Mouse (Mus musculus) hematopoietic stem cell, adult 5-6 weeks (primary cell): ENCODE measurements around the gene Arfip1. TPM values are rescaled to one million over a fixed set of nuclear protein-coding genes. Genes with fewer than 3 reads are reported as not detected.

ENCODE experiments used
- ATAC-seq, 2 experiments: fragments of 125-278 bp in 1 of 2; replicated peaks in 1 of 2; 2 replicates each; pipeline ENCODE4 v1.8.0; 2016 to 2017; ENCODE audit warnings: inconsistent platforms in 2 of 2, mild to moderate bottlenecking in 2 of 2, moderate number of reproducible peaks in 2 of 2, low read depth in 1 of 2, moderate TSS enrichment in 1 of 2; ENCODE audit not compliant: low FRiP score in 2 of 2, poor library complexity in 2 of 2, severe bottlenecking in 2 of 2, insufficient read depth in 1 of 2, low TSS enrichment in 1 of 2
- total RNA-seq: library from RNA; stranded (forward); fragments of 172-1452, 232-1000 nt; gene quantifications from 2 replicates; pipeline ENCODE4 v1.2.3, GENCODE M21; 2017

The Arfip1 gene
- total RNA-seq, 1 experiment from 2014 or later, result 53.3 TPM

GRCm38 (mm10) chr3:84477498-84477897, 104.9 kb downstream of the Arfip1 start:
- ATAC-seq, result no peak

GRCm38 (mm10) chr3:84474981-84475775, 107.2 kb downstream of the Arfip1 start:
- no peak for ATAC-seq

- no peak for ATAC-seq
These were observed 108.0 kb downstream of the Arfip1 start for GRCm38 (mm10) chr3:84474398-84474797.

GRCm38 (mm10) chr3:84472955-84473354, 109.5 kb downstream of the Arfip1 start:
- ATAC-seq, result no peak

- no peak for ATAC-seq
These were observed 109.9 kb downstream of the Arfip1 start for GRCm38 (mm10) chr3:84472527-84472926.

- ATAC-seq, result no peak; a peak in 1 of 4 replicates
These were observed 111.3 kb downstream of the Arfip1 start for GRCm38 (mm10) chr3:84471146-84471545.

GRCm38 (mm10) chr3:84468111-84468453, 114.3 kb downstream of the Arfip1 start:
- ATAC-seq, result 0 out of 4 replicates have a peak, but pooled peaks of 1 of the 2 experiments have one; percentile 12

- ATAC-seq, result peak; percentile 37 to 65
These were observed 114.9 kb downstream of the Arfip1 start for GRCm38 (mm10) chr3:84467419-84468110.

GRCm38 (mm10) chr3:84465822-84466500, 116.5 kb downstream of the Arfip1 start:
- no peak for ATAC-seq

GRCm38 (mm10) chr3:84461687-84462086, 120.7 kb downstream of the Arfip1 start:
- no peak for ATAC-seq

GRCm38 (mm10) chr3:84460952-84461351, 121.5 kb downstream of the Arfip1 start:
- peak; percentile 51 to 74 for ATAC-seq

- peak in 1 of 2 experiments; percentile 30; a peak in 1 of 4 replicates for ATAC-seq
These were observed 121.9 kb downstream of the Arfip1 start for GRCm38 (mm10) chr3:84460499-84460898.

- peak; percentile 40 to 70; a peak in 3 of 4 replicates for ATAC-seq
These were observed 126.5 kb downstream of the Arfip1 start for GRCm38 (mm10) chr3:84455733-84456417.

- ATAC-seq, result no peak
These were observed 131.8 kb downstream of the Arfip1 start for GRCm38 (mm10) chr3:84450651-84451050.

GRCm38 (mm10) chr3:84449015-84449414, 133.4 kb downstream of the Arfip1 start:
- no peak for ATAC-seq

GRCm38 (mm10) chr3:84447803-84448202, 134.6 kb downstream of the Arfip1 start:
- no peak for ATAC-seq
